ENCODE assay signal across 19 mouse cellular contexts in the genomic region with DNA sequence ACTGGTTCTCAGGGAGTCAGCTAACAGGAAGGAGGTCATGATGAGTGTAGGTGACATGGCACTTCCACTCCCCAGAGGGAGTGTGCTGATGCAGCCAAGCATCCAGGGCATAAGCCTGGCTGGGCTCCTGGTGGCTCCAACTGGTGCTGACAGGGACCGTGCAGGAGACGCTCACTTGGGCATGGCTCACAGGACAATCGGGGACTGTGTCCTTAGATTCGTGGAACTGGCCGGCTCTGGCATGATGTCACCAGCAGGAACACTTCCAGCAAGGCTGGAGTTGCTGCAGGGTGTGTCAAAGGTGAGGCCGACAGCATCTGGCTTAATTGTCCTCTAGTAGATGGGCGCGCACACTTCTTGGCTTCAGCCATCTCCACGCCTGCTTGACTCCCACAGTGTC. TPM values are rescaled to one million over a fixed set of nuclear protein-coding genes. Genes with fewer than 3 reads are reported as not detected.
A peak's percentile ranks its signal among the peaks of the same experiment; 100 is the strongest.
DNase-seq lines count a peak whose midpoint lies in the region; ATAC-seq and TF ChIP-seq lines count a peak whose summit lies in the region.
"Had no signal": no experiment of that assay in that cellular context is flagged by ENCODE, and none has a peak within 500 bp of the region (broad histone marks: within the 10 kb centered on the region; RNA-seq: fewer than 3 reads in every experiment).

No protein-coding gene starts in this region.

- ATAC-seq in heart, embryonic 12.5 days (ENCODE audit: insufficient number of reproducible peaks, low FRiP score): no peak
- no peak for ATAC-seq in forebrain, embryonic 15.5 days (replicated peaks)
- ATAC-seq: forebrain, embryonic 14.5 days; intestine, embryonic 15.5 days; midbrain, embryonic 13.5 days had no signal

- no peak overlapping the region for H3K4me3 ChIP-seq in heart, embryonic 12.5 days
- no peak overlapping the region for H3K4me3 ChIP-seq in lung, adult 2 months (replicated peaks; ENCODE audit: extremely low read depth, low read depth, low read length)
- H3K4me3 ChIP-seq in forebrain, embryonic 15.5 days: no peak overlapping the region
- H3K4me3 ChIP-seq: erythroblast, embryonic 14.5 days; hindbrain, embryonic 13.5 days; intestine, embryonic 15.5 days; limb, embryonic 13.5 days; midbrain, embryonic 13.5 days had no signal

- no peaks in the 10 kb centered on the region for H3K27me3 ChIP-seq in heart, embryonic 12.5 days (replicated peaks)
- no peaks in the 10 kb centered on the region for H3K27me3 ChIP-seq in forebrain, embryonic 15.5 days
- H3K27me3 ChIP-seq: hindbrain, embryonic 13.5 days; limb, embryonic 13.5 days; midbrain, embryonic 13.5 days had no signal

- WGBS in heart, embryonic 12.5 days: 75% methylated on average over 9 of the region's 9 CpGs
- WGBS in lung, adult 2 months: 69% methylated on average over 9 of the region's 9 CpGs
- 38% methylated on average over 9 of the region's 9 CpGs for WGBS in large intestine, adult 2 months
- WGBS in forebrain, embryonic 15.5 days: 83% methylated on average over 9 of the region's 9 CpGs

- H3K9ac ChIP-seq in heart, embryonic 12.5 days: no peak overlapping the region
- H3K9ac ChIP-seq in forebrain, embryonic 15.5 days (replicated peaks): no peak overlapping the region
- H3K9ac ChIP-seq: hindbrain, embryonic 13.5 days; intestine, embryonic 15.5 days; limb, embryonic 13.5 days; midbrain, embryonic 13.5 days had no signal

- TF ChIP-seq CTCF in lung, adult 2 months (IDR thresholded peaks at IDR 0.05; ENCODE audit: insufficient read depth, low read length): no peak

- no peaks in the 10 kb centered on the region for H3K36me3 ChIP-seq in heart, embryonic 12.5 days
- H3K36me3 ChIP-seq in forebrain, embryonic 15.5 days: no peaks in the 10 kb centered on the region
- H3K36me3 ChIP-seq: hindbrain, embryonic 13.5 days; intestine, embryonic 15.5 days; limb, embryonic 13.5 days; midbrain, embryonic 13.5 days had no signal

- peak; percentile 43 to 62 for DNase-seq in heart, adult 18-20 months
- peak; percentile 14 to 50 for DNase-seq in lung, adult 18-20 months
- no peak for DNase-seq in lung, adult 2 months
- peak; percentile 39 for DNase-seq in adrenal gland, postnatal 14 days
- DNase-seq in large intestine, adult 2 months (ENCODE audit: low read depth, low spot score): peak; percentile 25
- no peak for DNase-seq in thymus, adult 18-20 months
- DNase-seq: B cell, adult 2 months; cerebellum, postnatal 36 days had no signal

- no peaks in the 10 kb centered on the region for H3K4me1 ChIP-seq in heart, embryonic 12.5 days (replicated peaks)
- no peaks in the 10 kb centered on the region for H3K4me1 ChIP-seq in lung, adult 2 months (ENCODE audit: control insufficient read depth, insufficient read depth, low read length)
- H3K4me1 ChIP-seq in forebrain, embryonic 15.5 days: no peaks in the 10 kb centered on the region
- H3K4me1 ChIP-seq: hindbrain, embryonic 13.5 days; intestine, embryonic 15.5 days; limb, embryonic 13.5 days; midbrain, embryonic 13.5 days had no signal

- no peak overlapping the region for H3K4me2 ChIP-seq in heart, embryonic 12.5 days
- no peak overlapping the region for H3K4me2 ChIP-seq in forebrain, embryonic 15.5 days (replicated peaks)
- H3K4me2 ChIP-seq: hindbrain, embryonic 13.5 days; intestine, embryonic 15.5 days; limb, embryonic 13.5 days; midbrain, embryonic 13.5 days had no signal

- H3K9me3 ChIP-seq in heart, embryonic 12.5 days (replicated peaks): no peaks in the 10 kb centered on the region
- H3K9me3 ChIP-seq in forebrain, embryonic 15.5 days: no peaks in the 10 kb centered on the region
- H3K9me3 ChIP-seq: hindbrain, embryonic 13.5 days; intestine, embryonic 15.5 days; limb, embryonic 13.5 days; midbrain, embryonic 13.5 days had no signal

- no peak overlapping the region for H3K27ac ChIP-seq in heart, embryonic 12.5 days (ENCODE audit: poor library complexity, severe bottlenecking)
- H3K27ac ChIP-seq in forebrain, embryonic 15.5 days (replicated peaks): no peak overlapping the region
- H3K27ac ChIP-seq: hindbrain, embryonic 13.5 days; intestine, embryonic 15.5 days; limb, embryonic 13.5 days; midbrain, embryonic 13.5 days had no signal

- no peak for TF ChIP-seq POLR2A in lung, adult 2 months (IDR thresholded peaks at IDR 0.05; ENCODE audit: borderline replicate concordance, extremely low read depth, low read depth, low read length)

RNA-seq across cellular contexts. Expression of gene Scnn1g, which starts 34.7 kb away (rescaled TPM):
- not detected for total RNA-seq in heart, adult 18-20 months (2021)
- not detected in 2 replicates for polyA plus RNA-seq in heart, embryonic 12.5 days (2016; fragmentation: Nextera tagmentation; extraction: Ambion mirVana)
- polyA plus RNA-seq in lung, adult 2 months (2012; rRNA removed): 83.2 and 89.5 TPM in 2 replicates
- not detected in 2 replicates for total RNA-seq in adrenal gland, postnatal 14 days (2021)
- polyA plus RNA-seq in large intestine, adult 2 months (2012; rRNA removed): not detected in 2 replicates
- not detected in 2 replicates for polyA plus RNA-seq in forebrain, embryonic 15.5 days (2015; fragmentation: Nextera tagmentation; extraction: Ambion mirVana)
- polyA plus RNA-seq: erythroblast, embryonic 14.5 days; forebrain, embryonic 14.5 days; hindbrain, embryonic 13.5 days; liver, embryonic 16.5 days; midbrain, embryonic 13.5 days; neural tube, embryonic 14.5 days; small intestine, adult 2 months had no signal

Comparison
In these comparisons a context has a peak if more than half of its experiments do, and no peak if none do; other contexts are left out.
1. DNase-seq: peak in heart, adult 18-20 months (2 of 2), lung, adult 18-20 months (2 of 2), adrenal gland, postnatal 14 days (single experiment) and large intestine, adult 2 months (single experiment); none in lung, adult 2 months (single experiment) and thymus, adult 18-20 months (0 of 2).
2. RNA of gene Scnn1g, which starts 34.7 kb away (polyA plus RNA-seq): 83.2 to 89.5 TPM in lung, adult 2 months; not detected in heart, embryonic 12.5 days, not detected in large intestine, adult 2 months and not detected in forebrain, embryonic 15.5 days; every median in the first group is over 10 times any median in the second.